Mouse (Mus musculus) liver, embryonic 16.5 days (tissue): Measurements from ENCODE around the gene Gpha2. TPM values are rescaled to one million over a fixed set of nuclear protein-coding genes. Genes with fewer than 3 reads are reported as not detected.

Experiments
- ATAC-seq: fragments of 200-750 bp; cut with Nextera tagmentation; 2 replicates; pipeline ENCODE4 v1.8.0; 2017; ENCODE audit warnings: low read depth, mild to moderate bottlenecking, moderate number of reproducible peaks, moderate library complexity
- H3K27ac ChIP-seq: fragments of 300-500 bp; sonication (generic); 2 replicates; pipeline ENCODE4 v1.5.1; 2014; ENCODE audit warnings: mild to moderate bottlenecking, low read length
- H3K27me3 ChIP-seq: fragments of 300-500 bp; sonication (generic); 2 replicates; pipeline ENCODE4 v1.6.1; 2014; ENCODE audit warnings: low read depth, low read length, mixed read lengths; ENCODE audit not compliant: control insufficient read depth, insufficient read depth
- H3K36me3 ChIP-seq: fragments of 300-500 bp; sonication (generic); 2 replicates; pipeline ENCODE4 v1.6.1; 2014; ENCODE audit warnings: mild to moderate bottlenecking; ENCODE audit not compliant: control insufficient read depth, insufficient read depth
- H3K4me1 ChIP-seq: fragments of 300-500 bp; sonication (generic); 2 replicates; pipeline ENCODE4 v1.6.1; 2014; ENCODE audit warnings: low read depth, low read length, mixed read lengths; ENCODE audit not compliant: control insufficient read depth
- H3K4me2 ChIP-seq: fragments of 300-500 bp; sonication (generic); 2 replicates; pipeline ENCODE4 v1.6.1; 2014; ENCODE audit warnings: low read depth, low read length, mixed read lengths
- H3K4me3 ChIP-seq: fragments of 300-500 bp; sonication (generic); 2 replicates; pipeline ENCODE4 v1.5.1; 2014; ENCODE audit warnings: low read depth, mild to moderate bottlenecking, low read length
- H3K9ac ChIP-seq: fragments of 300-500 bp; sonication (generic); 2 replicates; pipeline ENCODE4 v1.6.1; 2014; ENCODE audit warnings: low read depth, low read length
- H3K9me3 ChIP-seq: fragments of 300-500 bp; sonication (generic); replicated peaks from 2 replicates; pipeline ENCODE4 v1.6.1; 2016; ENCODE audit warnings: low read length; ENCODE audit not compliant: control insufficient read depth
- WGBS: fragments of 180-500 bp; shearing (Covaris S2); extraction: QIAGEN DNeasy Blood & Tissue Kit; methylation state at CpG from one replicate; pipeline ENCODE4 v1.1.7; 2014; ENCODE audit not compliant: insufficient replicate concordance; 5-methylcytosine and 5-hydroxymethylcytosine counted together
- polyA plus RNA-seq: library from polyadenylated mRNA; unstranded; fragments of >200 nt; fragmentation: Nextera tagmentation; extraction: Ambion mirVana; gene quantifications from 2 replicates; pipeline ENCODE4 v1.2.1, GENCODE M21; 2015

Gene Gpha2
- polyA plus RNA-seq, 1 experiment from 2014 or later = not detected

DNA sequence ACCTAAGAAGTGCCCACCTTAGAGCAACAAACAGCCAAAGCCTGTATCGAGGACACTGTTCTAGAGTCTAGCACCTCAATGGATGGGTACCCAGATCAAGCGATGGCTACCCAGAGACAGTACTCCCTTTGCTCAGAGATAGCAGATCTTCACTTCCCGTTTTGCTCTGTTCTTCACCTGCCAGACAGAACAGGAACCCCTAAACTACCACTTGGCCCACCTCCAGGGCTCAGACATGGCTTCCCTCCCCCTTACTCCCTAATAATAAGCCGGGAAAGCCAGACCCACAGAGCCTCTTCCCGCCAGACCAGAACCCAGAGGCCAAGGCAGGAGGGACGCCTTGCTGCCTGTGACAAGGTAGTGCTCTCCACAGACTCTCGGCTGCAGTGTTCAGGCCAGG, 10.7 kb downstream of the Gpha2 start:
- Histone ChIP-seq H3K9ac (no peak overlapping the region), H3K36me3 (no peaks in the 10 kb centered on the region), H3K4me1 (peaks cover 45% of the 10 kb centered on the region), H3K4me2 (no peak overlapping the region), H3K4me3 (no peak overlapping the region), H3K9me3 (no peaks in the 10 kb centered on the region), H3K27ac (no peak overlapping the region), H3K27me3 (no peaks in the 10 kb centered on the region)
- 62% methylated on average over 7 of the region's 7 CpGs for WGBS
- ATAC-seq = no peak

- Histone ChIP-seq H3K27me3 (no peaks in the 10 kb centered on the region), H3K36me3 (no peaks in the 10 kb centered on the region), H3K27ac (no peak overlapping the region), H3K4me2 (no peak overlapping the region), H3K9me3 (no peaks in the 10 kb centered on the region), H3K9ac (no peak overlapping the region), H3K4me3 (no peak overlapping the region), H3K4me1 (peaks cover 59% of the 10 kb centered on the region)
- ATAC-seq = no peak
Observed at GRCm38 (mm10) chr19:6238740-6239139, 12.6 kb downstream of the Gpha2 start.

DNA sequence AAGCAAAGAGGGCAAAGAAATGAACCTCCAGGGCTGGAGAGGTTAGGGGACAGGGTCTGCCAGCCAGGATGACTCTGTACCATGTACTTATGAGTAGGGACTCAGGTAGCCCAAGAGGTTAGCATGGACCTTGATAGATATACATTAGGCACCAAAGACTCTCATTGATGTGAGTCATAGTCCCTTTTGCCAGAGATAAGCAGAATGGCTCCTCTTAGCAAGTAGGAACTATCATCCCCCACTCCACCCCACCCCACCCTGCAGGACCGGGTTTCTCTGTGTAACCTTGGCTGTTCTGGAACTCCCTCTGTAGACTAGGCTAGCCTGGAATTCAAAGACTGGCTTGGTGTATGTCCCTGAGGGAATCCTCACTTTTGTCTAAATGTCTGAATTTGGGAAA, 14.0 kb downstream of the Gpha2 start:
- peaks cover 45% of the 10 kb centered on the region for H3K4me1 ChIP-seq
- ATAC-seq = peak; percentile 6; the same call in 1 of the 2 replicates
- WGBS = 19% methylated on average over 1 of the region's 1 CpGs
- peak overlapping the region; percentile 17; the same call in 1 of the 2 replicates for H3K9ac ChIP-seq
- H3K4me2 ChIP-seq = peak overlapping the region; percentile 53
- H3K9me3 ChIP-seq = no peaks in the 10 kb centered on the region
- H3K27me3 ChIP-seq = no peaks in the 10 kb centered on the region
- no peaks in the 10 kb centered on the region for H3K36me3 ChIP-seq
- no peak overlapping the region for H3K4me3 ChIP-seq
- H3K27ac ChIP-seq = peak overlapping the region; percentile 85

- 28% methylated on average over 5 of the region's 5 CpGs for WGBS
- Histone ChIP-seq H3K4me2 (peak overlapping the region; percentile 53), H3K4me3 (peak overlapping the region; percentile 37), H3K9ac (peak overlapping the region; percentile 25; the same call in 1 of the 2 replicates), H3K27me3 (no peaks in the 10 kb centered on the region), H3K36me3 (peaks cover 4% of the 10 kb centered on the region), H3K4me1 (peaks cover 41% of the 10 kb centered on the region), H3K9me3 (no peaks in the 10 kb centered on the region), H3K27ac (peak overlapping the region; percentile 85)
- no peak for ATAC-seq
Observed at GRCm38 (mm10) chr19:6240725-6241124, 14.5 kb downstream of the Gpha2 start.

DNA sequence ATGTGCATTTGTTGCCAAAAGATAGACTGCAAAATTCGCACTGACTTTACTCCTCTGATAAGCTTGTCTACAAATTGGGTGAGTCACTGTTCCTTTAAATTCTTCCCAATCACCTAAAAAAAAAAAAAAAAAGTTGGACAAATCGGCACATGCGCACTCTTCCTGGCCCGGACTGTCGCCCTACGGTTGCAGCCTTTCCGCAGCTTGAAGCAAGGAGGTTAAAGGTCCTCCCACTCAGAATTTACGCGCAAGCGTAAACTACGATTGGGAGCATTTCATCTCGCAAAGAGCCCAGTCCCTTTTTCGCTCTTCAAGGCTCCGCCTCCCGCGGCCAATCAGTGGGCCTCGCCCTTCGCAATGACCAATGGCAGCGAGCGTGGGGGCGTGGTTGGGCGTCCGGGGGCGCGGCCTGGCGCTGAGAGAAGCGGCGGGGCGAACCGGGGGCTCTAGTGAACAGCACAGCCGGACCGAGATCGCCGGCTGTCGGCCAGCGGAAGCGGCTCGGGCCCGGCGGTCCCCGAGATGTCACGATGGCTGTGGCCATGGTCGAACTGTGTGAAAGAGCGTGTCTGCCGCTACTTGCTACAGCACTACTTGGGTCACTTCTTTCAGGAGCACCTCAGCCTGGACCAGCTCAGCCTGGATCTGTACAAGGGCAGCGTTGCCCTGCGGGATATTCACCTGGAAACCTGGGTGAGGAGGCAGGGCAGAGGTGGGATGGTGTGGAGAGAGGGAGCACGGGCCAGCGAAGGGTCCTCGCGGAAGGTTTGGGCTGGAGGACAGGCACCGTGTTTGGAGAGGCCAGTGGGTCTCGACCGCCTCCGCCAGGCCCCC, 15.3 kb downstream of the Gpha2 start, which contains the start of gene Atg2a:
TSS of gene Atg2a (plus strand) at position 395 of the 834 bp plus-strand sequence.
- peak within 1 kb of the TSS; percentile 90 for H3K4me2 ChIP-seq
- H3K4me1 ChIP-seq = peaks cover 38% of the 10 kb centered on the region
- H3K9ac ChIP-seq = peak within 1 kb of the TSS; percentile 94
- no peaks in the 10 kb centered on the region for H3K27me3 ChIP-seq
- WGBS = under 1% methylated on average over 54 of the region's 55 CpGs
- peak within 1 kb of the TSS; percentile 86 for H3K4me3 ChIP-seq
- peak; percentile 90 for ATAC-seq
- H3K9me3 ChIP-seq = no peaks in the 10 kb centered on the region
- H3K27ac ChIP-seq = peak within 1 kb of the TSS; percentile 90
- peaks cover 11% of the 10 kb centered on the region for H3K36me3 ChIP-seq

GRCm38 (mm10) chr19:6242281-6242680, 16.1 kb downstream of the Gpha2 start:
- H3K4me3 ChIP-seq = peak overlapping the region; percentile 86
- peak overlapping the region; percentile 90 for H3K4me2 ChIP-seq
- 0% methylated on average over 4 of the region's 4 CpGs for WGBS
- peak; percentile 2; the same call in 1 of the 2 replicates for ATAC-seq
- H3K27ac ChIP-seq = peak overlapping the region; percentile 90
- H3K36me3 ChIP-seq = peaks cover 19% of the 10 kb centered on the region
- H3K9ac ChIP-seq = peak overlapping the region; percentile 94
- no peaks in the 10 kb centered on the region for H3K9me3 ChIP-seq
- H3K4me1 ChIP-seq = peaks cover 35% of the 10 kb centered on the region
- no peaks in the 10 kb centered on the region for H3K27me3 ChIP-seq

- no peaks in the 10 kb centered on the region for H3K9me3 ChIP-seq
- no peak overlapping the region for H3K4me3 ChIP-seq
- peaks cover 27% of the 10 kb centered on the region for H3K36me3 ChIP-seq
- no peak overlapping the region for H3K27ac ChIP-seq
- 71% methylated on average over 5 of the region's 5 CpGs for WGBS
- no peak overlapping the region for H3K4me2 ChIP-seq
- no peak for ATAC-seq
- no peaks in the 10 kb centered on the region for H3K27me3 ChIP-seq
- peaks cover 31% of the 10 kb centered on the region for H3K4me1 ChIP-seq
- H3K9ac ChIP-seq = no peak overlapping the region
Observed at GRCm38 (mm10) chr19:6243226-6243625, 17.0 kb downstream of the Gpha2 start.

GRCm38 (mm10) chr19:6245806-6246205, 19.6 kb downstream of the Gpha2 start:
- Histone ChIP-seq H3K27me3 (no peaks in the 10 kb centered on the region), H3K4me3 (no peak overlapping the region), H3K9me3 (no peaks in the 10 kb centered on the region), H3K9ac (no peak overlapping the region), H3K36me3 (peaks cover 33% of the 10 kb centered on the region), H3K4me2 (no peak overlapping the region), H3K4me1 (peaks cover 17% of the 10 kb centered on the region), H3K27ac (no peak overlapping the region)
- ATAC-seq = no peak
- WGBS = 73% methylated on average over 1 of the region's 1 CpGs

DNA sequence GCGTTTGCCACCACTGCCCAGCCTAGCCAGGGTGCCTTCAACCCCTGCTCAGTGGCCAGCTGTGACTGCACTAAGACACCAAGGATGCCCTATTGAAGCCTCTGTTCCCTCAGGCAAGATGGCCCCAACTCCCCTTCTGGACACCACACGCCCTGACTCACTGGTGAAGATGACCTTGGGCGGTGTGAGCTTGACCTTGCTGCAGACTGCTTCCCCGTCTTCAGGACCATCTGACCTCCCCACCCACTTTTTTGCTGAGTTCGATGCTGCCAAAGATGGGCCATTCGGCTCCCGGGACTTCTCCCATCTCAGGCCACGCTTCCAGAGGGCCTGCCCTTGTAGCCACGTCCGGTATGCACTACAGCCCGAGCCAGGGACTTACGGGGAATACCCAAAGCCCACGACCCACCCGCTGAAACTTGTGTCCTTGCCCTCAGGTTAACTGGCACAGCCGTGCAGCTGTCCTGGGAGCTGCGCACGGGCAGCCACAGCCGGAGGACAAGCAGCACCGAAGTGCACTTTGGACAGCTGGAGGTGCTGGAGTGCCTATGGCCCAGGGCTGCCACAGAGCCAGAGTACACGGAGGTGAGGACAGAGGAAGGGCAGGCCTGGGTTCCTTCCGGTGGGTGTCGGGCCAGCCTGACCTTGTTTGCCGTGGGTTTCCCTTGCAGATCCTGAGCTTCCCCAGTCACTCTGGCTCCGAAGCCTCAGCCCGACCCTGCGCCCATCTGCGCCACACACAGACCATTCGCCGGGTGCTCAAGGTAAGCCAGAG, 21.5 kb downstream of the Gpha2 start:
- Histone ChIP-seq H3K4me2 (no peak overlapping the region), H3K9ac (no peak overlapping the region), H3K27ac (no peak overlapping the region), H3K4me1 (peaks cover 6% of the 10 kb centered on the region), H3K27me3 (no peaks in the 10 kb centered on the region), H3K9me3 (no peaks in the 10 kb centered on the region), H3K4me3 (no peak overlapping the region), H3K36me3 (peaks cover 40% of the 10 kb centered on the region)
- no peak for ATAC-seq
- 87% methylated on average over 29 of the region's 29 CpGs for WGBS
